Mouse (Mus musculus) granulocyte monocyte progenitor cell, adult 5-6 weeks (primary cell): ENCODE data around the gene Mynn. TPM values are rescaled to one million over a fixed set of nuclear protein-coding genes. Genes with fewer than 3 reads are reported as not detected.
"Not testable (repeated sequence)": the region's sequence is repeated elsewhere in the genome, so short reads cannot be mapped to it uniquely, and the experiment has no call there.

ENCODE experiments used
- ATAC-seq: replicated peaks from 2 replicates; pipeline ENCODE4 v1.8.0; 2016; ENCODE audit warnings: mild to moderate bottlenecking, moderate TSS enrichment, inconsistent platforms; ENCODE audit not compliant: poor library complexity, severe bottlenecking
- total RNA-seq, 2 experiments: library from RNA; stranded (forward) in 1 of 2; stranded (reverse) in 1 of 2; fragments of 200-712, 200-1000 nt in 1 of 2; fragments of >200 nt in 1 of 2; fragmentation: Nextera tagmentation in 1 of 2; gene quantifications; 2 replicates each; pipeline ENCODE4 v1.2.3; 2014 to 2017

Mynn gene
- total RNA-seq (2014; fragmentation: Nextera tagmentation) (8.8 and 15.1 TPM in 2 replicates), total RNA-seq (2017) (21.8 and 29.6 TPM in 2 replicates)

DNA sequence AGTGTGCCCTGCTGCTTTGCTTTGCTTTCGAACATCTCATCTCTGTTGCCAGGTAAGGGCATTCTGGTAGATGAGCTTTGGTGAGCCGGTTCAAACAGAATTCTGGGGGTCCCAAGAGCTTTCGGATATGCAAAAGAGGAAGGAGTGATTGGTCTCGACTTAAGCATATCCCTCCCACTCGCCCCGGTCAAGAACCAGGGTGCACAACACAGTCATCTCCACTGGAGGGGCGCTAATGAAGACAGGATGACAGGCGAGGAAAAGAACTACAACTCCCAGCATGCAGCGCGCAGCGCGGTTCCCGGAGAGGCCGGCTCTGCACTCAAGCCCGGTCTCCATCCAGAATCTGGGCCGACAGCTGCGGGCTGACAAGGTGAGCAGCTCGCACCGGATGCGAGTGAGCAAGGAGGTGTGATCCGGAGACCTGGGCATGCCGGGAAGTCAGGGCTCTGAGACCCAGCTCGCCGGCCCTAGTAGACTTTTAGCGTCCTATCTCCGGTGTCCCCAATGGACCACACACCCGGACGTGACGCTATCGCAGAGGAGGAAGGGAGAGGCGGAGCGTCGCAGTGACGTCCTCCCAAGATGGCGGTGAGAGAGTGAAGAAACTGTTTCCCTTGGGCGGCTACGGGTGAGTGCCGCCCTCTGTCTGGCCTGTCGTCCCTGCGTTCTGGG is at the start of gene Mynn:
Gene Mynn (plus strand): TSS at position 1 of the 675 bp plus-strand sequence.
- peak; percentile 80 for ATAC-seq

DNA sequence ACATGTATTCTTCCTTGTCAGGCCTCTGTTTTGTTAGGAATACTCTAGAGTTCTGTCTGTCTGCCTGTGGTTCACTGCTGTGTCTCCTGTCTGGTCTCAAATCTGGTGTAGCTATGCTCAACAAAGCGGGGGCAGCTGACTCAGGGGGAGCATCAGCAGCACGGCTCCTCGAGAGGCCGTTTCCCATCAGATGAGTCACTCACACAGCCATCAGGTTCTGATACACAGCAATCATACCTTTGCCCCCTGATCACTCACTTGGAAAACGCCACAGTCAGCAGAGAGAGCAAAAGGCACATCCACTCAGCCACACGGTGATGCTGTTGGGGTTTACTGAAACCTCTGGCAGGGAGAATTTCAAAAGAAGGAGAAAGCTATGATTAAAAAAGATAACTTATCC is 48.1 kb upstream of the Mynn start:
- ATAC-seq: no peak

DNA sequence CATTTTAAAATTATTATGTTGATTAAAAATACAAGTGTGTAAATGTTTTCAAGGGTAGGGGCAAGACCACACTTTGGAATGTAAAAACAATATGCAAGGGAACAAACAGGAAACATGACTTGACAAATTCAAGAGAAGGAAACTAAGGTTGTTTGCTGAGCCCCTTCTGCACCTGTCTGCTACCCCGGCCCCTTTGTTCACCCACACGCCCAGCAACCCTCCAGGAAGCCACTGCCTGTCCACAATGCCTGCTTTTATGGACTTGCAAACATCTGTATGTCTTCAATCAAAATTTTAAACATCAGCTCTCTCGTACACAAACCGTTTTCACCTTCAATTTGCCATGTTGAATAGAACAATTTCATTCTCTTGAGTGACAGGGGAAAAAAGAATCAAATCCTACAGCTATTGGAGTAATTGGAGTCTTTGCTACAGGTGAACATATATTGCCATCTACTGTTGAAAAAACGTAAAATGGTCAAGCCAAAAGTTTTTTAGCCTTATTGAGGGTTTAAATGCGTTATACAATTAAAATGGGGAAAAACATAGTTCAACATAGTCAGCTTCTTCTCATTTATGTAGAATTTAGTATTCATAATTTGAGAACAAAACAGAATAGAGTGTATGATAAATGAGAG is 41.1 kb upstream of the Mynn start:
- ATAC-seq: no peak

DNA sequence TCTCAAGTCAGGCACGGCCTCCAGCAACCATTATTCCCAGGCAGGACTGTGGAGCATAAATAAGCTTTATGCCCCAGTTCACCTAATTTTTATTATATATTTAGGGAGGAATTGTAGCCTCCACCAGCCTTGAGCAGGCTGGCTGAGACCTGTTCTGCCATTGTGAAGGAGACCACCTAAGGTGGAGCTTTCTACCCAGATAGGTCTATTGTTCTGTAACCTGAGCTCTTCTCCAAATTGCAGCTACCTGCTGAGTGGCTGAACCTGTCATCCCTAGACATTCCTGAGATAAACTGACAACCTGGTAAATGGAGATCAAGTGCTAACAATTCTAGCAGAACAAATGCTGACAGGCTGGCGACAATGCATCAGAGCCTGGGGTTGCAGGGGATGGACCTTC is 35.5 kb upstream of the Mynn start:
- not testable (repeated sequence) for ATAC-seq

DNA sequence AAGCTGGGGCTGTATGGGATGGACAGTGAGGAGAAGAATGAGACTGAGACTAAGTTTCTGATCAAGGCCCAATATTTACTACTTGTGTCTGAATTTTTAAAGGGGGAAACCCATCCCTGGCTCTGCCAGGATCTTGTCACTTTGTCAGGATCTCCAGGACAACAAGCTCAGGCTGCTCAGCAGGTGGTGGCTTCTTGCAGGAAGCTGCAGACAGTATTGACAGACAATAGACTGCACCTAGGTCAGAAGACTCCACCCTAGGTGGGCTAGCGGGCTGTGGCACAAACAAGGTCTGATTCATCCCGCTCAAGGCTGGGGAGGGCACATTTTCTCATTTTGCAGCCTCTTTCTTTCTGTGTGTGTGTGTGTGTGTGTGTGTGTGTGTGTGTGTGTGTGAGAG is 28.3 kb upstream of the Mynn start:
- ATAC-seq: no peak

DNA sequence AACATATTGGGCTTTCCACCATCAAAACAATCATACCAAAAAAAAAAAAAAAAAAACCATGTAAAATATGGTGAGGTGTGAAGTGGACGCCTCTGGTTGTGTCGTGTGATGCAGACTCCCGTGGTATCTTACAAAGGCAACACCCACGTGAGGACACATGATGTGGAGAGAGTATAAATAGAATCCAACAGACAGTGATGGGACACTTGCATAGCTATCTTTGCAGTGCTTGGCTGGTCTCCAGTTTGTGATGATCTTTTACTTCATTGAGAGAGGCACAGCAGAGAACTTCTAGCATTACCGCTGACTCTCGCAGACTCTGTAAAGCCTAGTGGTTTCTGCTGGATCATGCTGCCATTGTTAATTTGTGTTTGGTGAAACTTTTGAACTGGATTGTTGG is 13.0 kb upstream of the Mynn start:
- no peak for ATAC-seq

DNA sequence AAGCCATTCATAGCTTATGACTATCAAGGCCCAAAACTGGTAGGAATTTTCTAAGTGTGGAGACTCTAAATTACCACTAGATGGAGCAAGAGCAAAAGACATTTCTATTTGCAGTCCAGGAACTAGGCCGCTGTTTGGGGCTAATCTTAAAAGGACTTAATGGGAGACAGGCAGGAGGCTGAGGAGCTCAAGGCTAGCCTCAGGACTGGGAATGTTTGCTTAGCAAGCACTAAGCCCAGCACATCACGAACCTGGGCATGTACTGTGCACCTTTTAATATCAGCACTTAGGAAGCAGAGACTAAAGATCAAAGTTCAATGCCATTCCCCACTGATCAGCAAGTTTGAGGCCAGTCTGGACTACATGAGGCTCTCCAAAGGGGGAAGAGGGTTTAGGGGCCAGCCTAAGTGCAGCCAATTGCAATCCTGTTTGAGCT is 9.4 kb upstream of the Mynn start:
- peak; percentile 61 for ATAC-seq

DNA sequence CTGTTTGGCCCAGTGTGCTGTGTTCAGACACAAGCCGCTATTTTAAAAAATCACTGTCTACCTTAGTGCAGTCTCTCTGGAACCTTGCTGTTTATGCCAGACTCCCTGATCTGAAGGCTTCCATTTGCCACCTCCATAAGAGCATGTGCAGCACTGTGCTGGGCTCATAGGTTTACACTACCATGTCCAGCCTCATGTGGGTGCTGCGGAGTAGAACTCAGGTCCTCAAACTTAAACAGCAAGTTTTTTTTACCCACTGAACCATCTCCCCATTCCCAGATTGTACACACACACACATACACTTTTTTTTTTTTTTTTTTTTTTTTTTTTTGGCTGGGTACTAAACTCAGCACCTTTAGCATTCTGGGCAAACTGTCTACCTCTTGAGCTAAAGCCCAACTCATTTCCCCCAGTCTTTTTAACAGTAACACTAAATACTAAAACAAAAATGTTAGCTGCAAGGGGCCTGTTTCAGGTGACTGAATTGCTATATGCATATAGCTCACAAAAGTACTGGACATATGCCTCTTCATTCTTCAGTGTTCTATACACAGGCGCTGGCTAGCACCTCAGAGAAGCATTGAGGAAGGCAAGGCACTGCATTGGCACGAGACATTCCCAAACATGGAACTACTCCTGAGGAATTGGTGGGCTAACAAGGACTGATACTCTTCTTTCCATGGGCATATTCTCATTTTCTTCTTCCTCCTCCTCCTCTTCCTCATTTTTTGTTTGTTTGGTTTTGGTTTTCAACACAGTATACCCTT is 8.0 kb upstream of the Mynn start:
- ATAC-seq: peak; percentile 71

DNA sequence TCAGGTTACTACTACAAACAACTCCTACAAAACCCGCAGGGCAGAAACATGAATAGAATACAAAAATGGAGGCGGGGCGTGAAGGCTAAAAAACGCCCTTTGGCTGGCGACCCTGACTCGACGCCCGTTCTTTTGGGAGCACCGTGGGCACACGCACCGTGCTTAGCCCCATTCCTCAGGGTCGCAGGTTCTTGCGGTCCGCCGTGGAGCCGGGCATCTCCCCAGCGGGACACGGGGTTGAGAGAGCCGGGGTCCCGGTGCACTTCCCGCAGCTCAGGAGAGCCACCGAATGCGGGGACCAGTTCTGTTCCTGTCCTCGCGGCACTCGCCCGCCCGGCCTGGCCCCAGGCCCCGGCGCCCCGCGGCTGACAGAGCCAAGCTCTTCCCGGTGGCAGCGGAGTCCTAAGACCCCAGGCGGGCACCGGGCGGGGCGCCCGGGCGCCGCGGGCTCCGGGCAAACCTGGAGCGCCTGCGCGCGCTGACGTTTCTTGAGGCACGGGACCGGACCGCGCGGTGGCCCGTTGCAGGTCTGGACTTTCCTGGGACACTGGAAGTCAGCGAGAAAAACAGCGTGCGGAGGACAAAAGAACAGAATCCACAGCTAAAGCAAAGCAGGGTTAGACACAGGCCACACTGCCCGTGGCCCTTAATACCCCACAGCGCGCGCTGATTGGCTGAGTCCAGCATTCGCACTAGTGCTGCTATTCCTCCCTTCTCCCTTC is 6.6 kb upstream of the Mynn start:
- ATAC-seq: peak; percentile 18

DNA sequence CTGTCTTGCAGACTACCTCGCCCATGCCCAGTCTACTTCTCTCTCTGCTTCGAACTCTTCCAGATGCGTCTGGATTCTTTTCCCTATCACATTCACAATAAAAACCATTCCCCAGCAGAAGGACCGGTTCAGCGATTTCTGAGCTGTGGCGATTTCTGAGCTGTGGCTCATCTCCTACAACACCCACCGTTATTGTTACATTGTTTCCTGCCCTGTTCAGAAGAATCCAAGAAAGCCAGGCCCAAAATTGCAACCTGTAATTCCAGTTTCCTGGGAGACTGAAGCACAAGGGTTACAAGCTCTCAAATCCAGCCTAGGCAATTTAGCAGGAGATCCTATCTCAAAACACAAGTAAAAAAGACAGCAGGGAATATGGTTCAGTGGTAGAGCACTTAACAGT is 4.6 kb upstream of the Mynn start:
- ATAC-seq: no peak

DNA sequence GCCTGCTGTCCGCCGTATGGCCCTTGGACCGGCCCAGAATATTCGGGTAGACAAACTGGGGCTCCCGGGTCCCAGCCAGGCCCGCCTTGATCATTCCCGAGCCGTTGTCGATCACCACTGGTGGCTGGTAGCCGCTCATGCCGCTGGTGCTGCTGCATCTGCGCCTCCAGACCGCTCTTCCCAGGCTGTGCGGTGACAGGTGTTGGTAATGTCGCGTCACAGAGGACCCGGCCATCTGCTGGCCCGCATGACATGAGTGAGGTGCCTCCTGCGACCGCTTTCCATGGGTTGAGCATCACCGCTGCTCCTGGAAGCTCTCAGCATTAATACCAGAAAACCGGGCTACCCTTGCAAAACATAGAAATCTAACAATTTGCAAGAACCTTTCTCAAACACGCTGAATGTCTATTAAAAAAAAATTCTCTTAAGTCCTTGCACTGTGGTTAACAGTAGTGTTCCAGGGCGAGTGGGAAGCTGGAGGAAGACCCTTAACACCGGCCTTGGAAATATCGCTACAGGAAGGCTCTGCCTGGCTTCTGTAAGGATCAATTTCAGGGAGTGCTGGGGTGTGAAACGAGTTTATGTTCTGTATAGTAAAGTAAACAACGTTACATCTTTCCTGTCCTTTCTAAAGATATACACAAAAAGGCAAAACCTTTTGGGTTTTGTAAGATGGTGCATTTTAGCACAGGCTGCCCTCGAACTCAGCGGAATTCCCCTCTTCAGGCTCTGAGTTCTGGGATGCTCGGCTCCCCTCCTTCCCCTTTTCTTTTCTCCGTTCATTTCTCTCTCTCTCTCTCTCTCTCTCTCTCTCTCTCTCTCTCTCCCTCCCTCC is 1.9 kb upstream of the Mynn start, which contains the start of gene Actrt3:
Gene Actrt3 (minus strand): TSS at position 229 of the 835 bp plus-strand sequence.
- ATAC-seq: 0 out of 2 replicates have a peak, but pooled peaks have one; percentile 3

DNA sequence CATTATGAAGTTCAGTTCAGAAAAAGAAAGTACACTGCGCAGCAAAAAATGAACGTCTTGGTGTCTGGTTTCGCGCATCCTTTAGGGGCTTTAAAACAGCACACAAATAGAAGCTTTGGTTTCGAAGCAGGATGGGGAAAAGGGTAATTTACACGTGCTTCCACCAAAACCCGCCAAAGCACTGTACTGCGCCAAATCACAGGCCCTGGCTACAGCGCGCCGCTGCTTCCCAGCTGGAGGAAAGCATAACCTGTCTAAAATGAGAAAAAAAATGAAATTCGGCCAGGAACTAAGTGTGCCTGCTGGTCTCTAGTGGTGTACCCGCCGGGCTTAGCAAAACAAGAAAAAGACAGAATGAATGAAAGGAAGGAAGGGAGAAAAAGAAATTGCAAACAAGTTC is 1.1 kb upstream of the Mynn start:
- ATAC-seq: no peak

DNA sequence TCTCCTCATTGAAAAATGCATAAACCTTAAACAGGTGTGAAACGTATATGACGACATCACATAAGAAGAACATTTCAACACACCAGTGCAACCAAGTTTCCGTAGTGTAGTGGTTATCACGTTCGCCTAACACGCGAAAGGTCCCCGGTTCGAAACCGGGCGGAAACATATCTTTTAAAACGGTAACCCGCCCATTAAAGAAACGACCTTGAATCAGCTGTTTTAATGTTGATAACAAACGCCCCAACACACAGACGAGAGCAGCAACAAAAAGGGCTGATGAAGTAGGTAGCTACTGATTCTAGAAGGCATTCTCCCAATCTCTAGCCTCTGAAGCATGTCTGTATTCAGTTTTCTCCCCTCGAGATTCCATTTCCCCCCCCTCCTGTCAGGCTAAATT is 690 bp upstream of the Mynn start:
- ATAC-seq: peak; percentile 13

DNA sequence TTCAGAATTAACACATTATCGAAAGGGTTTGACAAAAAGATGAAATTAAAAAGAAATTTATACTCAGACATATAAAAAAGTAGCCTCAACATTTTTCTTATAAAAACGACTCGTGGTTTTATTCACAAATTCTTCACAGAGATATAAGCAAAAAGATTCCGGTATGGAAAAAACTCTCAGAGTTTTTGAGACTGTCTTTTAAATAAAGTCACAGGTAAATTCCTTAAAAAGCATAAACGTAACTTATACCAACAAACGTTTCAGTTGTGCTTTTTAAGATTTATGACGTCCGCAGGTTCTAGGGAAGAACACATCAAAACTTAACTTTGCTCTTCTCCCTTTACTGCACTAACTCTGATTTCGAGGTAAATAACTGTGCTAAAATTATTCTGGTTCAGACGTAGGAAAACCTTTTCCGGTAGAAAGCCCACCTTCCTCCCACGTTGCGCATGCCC is 228 bp upstream of the Mynn start:
- ATAC-seq: no peak

DNA sequence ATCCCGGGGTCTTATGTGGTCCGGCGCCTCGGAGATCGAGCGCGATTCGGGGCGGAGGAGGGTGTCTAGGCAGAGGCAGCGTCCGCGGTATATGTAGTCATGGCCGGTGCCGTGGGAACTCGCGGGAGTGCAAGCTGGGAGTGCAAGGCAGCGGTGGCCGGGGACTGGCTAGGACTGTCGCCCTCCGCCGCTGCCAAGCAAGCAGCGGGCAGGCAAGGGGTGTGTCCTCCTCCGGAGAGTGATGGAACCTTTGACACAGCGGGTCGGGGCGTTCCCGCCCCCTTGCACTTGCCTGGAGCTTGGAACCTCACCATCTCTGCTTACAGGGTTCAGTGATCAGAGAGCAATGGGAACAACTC is 854 bp downstream of the Mynn start:
- peak; percentile 68 for ATAC-seq

DNA sequence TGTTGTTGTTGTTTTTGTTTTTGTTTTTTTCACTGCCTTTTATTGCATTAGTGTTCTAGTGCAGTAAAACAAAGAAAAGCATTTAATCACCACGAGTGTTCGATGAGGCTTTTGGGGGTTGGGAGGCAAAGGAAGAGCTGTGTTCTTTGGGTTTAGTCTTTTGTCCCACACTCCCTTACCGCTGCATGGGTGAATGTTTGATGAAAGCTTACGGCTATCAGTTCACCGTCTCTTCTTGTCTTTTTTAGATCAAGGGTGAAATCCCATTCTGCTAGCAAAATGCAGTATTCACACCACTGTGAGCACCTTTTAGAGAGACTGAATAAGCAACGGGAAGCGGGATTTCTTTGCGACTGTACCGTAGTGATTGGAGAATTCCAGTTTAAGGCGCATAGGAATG is 1.4 kb downstream of the Mynn start:
- no peak for ATAC-seq

DNA sequence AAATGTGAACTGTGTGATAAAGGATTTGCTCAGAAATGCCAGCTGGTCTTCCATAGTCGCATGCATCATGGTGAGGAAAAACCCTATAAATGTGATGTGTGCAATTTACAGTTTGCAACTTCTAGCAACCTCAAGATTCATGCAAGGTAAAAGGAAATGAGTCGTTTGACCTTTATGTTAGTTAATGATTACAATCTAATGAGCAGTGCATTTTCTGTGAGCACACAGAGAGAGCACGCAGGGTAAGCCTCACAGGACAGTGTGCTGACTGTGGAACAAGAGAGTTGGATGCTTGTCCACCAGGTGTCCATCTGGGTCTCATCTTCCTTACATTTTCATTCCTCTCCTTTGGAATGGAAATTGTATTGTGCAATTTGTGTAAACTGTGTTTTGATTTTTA is 7.1 kb downstream of the Mynn start:
- no peak for ATAC-seq

DNA sequence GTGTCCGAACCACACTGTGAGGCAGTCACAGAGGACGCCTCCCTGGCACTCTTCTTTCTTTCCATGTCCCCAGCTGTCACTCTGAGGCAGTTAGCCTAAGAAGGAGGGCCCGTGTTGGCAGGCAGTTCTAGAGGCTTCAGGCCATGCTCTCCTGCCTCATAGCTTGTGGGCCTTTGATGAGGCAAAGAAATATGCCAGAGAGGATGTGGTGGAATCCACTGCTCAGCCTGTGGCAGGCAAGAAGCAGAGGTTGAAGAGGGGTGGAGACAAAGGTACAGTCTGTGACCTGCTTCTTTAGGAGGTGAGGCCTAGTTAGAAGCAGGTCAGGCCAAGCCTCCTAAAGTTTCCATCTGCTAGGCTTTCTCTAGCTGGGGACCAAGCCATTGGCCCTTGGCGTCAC is 9.1 kb downstream of the Mynn start:
- no peak for ATAC-seq

DNA sequence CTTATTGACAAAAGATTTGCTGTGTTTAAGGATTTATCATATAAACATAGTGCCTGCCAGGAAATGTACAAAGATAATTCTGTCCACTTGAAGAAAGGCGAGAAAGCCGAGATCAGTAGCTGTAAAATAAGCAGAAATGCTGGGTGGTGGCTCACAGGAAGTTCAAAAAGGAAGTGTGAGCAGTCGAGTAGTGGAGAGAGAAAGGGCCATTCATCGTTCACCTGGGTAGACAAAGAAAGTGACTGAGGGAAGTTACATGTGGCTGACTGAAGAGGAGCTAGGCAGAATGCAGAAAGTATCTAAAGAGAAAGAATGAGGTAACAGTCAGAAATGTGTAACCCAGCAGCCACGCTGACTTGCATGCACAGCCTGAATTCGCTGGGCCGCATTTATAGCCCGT is 18.3 kb downstream of the Mynn start:
- ATAC-seq: peak; percentile 75

DNA sequence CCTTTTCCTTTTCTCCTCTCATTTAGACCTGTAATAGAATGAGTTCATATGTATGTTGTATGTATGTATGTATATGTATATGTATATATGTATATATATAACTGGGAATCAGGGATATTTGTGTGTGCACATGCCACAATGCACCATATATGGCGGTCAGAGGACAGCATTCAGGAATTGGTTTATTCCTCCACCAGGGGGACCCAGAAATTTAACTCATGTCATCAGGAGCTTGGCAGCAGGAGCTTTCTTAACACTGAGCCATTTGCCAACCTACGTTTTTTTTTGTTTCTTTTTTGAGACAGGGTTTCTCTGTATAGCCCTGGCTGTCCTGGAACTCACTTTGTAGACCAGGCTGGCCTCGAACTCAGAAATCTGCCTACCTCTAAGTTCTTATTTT is 31.8 kb downstream of the Mynn start:
- peak; percentile 33; the same call in 1 of the 2 replicates for ATAC-seq
